Mouse (Mus musculus): ENCODE data around the gene Hacl1. TPM values are rescaled to one million over a fixed set of nuclear protein-coding genes. Genes with fewer than 3 reads are reported as not detected.

Gene Hacl1
- polyA plus RNA-seq, 1 experiment from 2014 or later, result 15.7 TPM

DNA sequence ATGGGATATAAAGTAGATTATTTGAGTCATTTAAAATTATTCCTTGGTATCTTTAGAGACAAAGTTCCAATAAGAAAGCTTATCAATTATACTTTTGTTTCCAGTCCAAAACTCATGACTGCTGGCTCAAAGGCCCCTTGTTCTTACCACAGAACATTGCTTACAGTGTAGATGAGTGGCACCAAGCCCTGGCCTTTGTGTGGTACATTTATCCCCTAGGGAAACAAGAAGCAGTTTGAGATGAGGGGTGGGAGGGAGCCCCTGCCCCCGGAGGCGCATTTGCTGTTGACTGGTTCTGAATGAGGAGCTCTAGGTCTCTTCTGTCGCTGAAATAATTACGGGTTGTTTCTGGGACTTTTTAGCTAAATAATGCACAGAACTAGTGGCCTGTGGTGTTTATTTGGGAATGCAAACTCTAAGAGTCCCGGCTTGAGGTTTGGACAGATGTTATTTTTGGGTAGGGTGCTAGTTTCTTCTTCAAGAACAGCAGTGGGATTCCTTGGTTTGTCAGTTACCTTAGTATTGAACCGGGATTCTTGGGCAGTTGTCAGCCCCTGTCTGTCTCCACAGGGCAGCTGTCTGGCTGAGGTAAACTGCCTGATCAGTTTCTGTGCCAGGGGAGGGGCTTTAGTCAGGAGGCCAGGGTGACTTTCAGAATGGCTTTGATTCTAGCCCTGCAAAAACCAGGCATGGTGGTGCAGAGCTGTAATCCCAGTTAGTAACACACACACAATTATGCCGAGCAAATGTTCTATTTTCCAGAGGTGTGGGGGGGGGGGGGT, 19.4 kb upstream of the Hacl1 start:
- 43% methylated on average over 7 of the region's 7 CpGs for WGBS
- Histone ChIP-seq H3K9me3 (no peaks in the 10 kb centered on the region), H3K4me2 (replicated peaks) (peak overlapping the region; percentile 68), H3K27me3 (no peaks in the 10 kb centered on the region), H3K4me3 (no peak overlapping the region), H3K27ac (peak overlapping the region; percentile 98), H3K4me1 (peaks cover 83% of the 10 kb centered on the region), H3K36me3 (no peaks in the 10 kb centered on the region), H3K9ac (no peak overlapping the region)
- ATAC-seq (ENCODE audit: low FRiP score, low read depth), result no peak

DNA sequence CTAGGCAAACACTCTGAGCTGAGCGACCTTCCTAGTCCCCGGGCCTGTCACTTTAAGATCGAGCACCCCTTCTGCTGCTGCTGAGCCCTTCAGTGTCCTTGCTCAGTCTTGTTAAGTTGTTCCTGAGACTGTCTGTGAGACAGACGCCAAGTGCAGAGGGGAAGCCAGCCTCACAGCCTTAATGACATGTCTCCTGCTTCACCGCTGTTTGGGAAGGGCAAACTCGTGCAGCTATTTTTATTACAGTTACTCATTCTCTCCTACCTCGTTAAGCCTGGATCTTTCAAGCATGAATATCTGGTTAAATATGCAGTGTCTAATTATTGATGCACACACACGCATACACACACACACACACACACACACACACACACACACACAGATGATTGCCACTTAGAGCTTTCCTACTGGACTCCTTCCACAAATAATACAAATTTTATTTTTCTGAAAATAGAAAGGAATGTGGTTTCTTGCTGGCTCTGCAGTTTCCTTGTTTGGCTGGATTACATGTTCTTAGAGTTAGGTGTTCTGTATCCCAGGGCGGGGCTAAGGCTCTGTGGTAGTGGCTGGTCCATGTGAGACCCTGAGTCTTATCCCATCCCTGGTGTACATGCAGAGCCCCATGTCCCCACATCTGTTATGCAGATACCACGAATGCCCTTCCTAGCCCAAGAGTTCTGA, 18.6 kb upstream of the Hacl1 start:
- ATAC-seq (ENCODE audit: low FRiP score, low read depth), result no peak
- H3K27me3 ChIP-seq, result no peaks in the 10 kb centered on the region
- peak overlapping the region; percentile 98 for H3K27ac ChIP-seq
- no peaks in the 10 kb centered on the region for H3K9me3 ChIP-seq
- H3K4me3 ChIP-seq, result no peak overlapping the region
- 33% methylated on average over 10 of the region's 10 CpGs for WGBS
- H3K4me1 ChIP-seq, result peaks cover 74% of the 10 kb centered on the region
- H3K9ac ChIP-seq, result 0 out of 2 replicates have a peak overlapping the region, but pooled peaks have one; percentile 9
- no peaks in the 10 kb centered on the region for H3K36me3 ChIP-seq
- peak overlapping the region; percentile 9; the same call in 1 of the 2 replicates for H3K4me2 ChIP-seq (replicated peaks)

DNA sequence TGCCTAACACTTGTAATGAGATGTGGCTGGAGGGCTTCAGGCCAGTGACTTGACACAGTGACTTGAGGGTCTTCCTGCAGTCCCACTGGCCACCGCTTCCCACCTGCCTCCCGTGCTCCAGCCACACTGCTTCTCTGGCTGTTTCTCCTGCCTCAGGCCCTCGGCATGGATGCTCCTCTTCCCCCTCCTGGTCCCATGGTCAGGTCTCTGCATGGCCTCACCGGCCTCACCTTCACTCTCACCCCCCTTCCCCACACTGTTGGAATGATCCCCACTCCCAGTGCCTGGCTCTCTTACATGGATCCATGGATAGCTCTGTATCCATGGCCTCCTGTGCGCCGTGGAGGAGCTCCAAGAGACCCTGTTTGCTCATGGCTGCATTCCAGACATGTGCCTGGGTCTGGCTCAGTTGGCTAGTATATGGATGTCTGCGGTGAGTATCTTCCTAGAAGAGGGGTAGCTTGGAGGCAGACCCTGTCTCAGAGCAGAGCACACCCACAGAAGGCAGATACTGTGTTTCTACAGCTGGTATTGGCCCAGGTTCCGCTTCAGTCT, 17.1 kb upstream of the Hacl1 start:
- no peaks in the 10 kb centered on the region for H3K27me3 ChIP-seq
- WGBS, result 89% methylated on average over 8 of the region's 8 CpGs
- H3K36me3 ChIP-seq, result no peaks in the 10 kb centered on the region
- no peak overlapping the region for H3K4me3 ChIP-seq
- H3K9ac ChIP-seq, result no peak overlapping the region
- peak overlapping the region; percentile 10; the same call in 1 of the 2 replicates for H3K27ac ChIP-seq
- H3K4me2 ChIP-seq (replicated peaks), result no peak overlapping the region
- ATAC-seq (ENCODE audit: low FRiP score, low read depth), result no peak
- no peaks in the 10 kb centered on the region for H3K9me3 ChIP-seq
- peaks cover 60% of the 10 kb centered on the region for H3K4me1 ChIP-seq

DNA sequence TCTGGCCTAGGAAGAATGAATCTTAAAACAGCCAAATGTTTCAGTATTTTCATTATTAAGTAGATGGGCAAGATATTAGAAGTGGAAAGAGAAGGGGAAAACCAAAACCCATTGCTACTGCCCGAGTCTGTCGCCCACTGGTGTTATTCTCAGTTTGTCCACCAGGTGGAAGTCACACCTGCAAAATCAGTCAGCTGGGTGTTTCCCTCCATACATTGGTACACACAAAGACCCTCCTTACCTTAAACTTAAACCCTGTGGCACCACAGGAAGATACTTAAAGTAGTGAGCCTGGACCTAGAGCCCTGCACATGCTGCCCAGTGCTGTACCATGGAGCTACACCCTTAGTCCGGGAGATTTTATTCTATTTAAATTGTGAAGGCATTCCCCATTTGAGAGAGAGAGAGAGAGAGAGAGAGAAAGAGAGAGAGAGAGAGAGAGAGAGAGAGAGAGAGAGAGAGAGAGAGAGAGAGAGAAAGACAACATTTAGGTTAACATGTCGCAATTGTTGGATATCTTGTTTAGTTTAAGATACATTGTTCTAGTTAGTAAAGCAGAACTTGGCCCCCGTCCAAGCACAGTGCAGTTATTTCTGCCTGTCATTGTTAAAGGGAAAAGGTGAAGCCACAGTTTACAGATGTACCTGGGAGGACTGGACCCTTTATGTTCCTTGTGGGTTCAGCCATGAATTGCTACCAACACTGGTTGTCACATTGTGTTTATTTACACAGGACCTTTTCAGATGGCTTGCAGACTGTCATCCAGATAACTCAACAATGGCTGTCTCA, 16.0 kb upstream of the Hacl1 start:
- Histone ChIP-seq H3K9me3 (no peaks in the 10 kb centered on the region), H3K36me3 (no peaks in the 10 kb centered on the region), H3K27ac (no peak overlapping the region), H3K4me1 (peaks cover 48% of the 10 kb centered on the region), H3K4me2 (replicated peaks) (no peak overlapping the region), H3K4me3 (no peak overlapping the region), H3K27me3 (no peaks in the 10 kb centered on the region), H3K9ac (no peak overlapping the region)
- WGBS, result 38% methylated on average over 5 of the region's 5 CpGs
- no peak for ATAC-seq (ENCODE audit: low FRiP score, low read depth)

DNA sequence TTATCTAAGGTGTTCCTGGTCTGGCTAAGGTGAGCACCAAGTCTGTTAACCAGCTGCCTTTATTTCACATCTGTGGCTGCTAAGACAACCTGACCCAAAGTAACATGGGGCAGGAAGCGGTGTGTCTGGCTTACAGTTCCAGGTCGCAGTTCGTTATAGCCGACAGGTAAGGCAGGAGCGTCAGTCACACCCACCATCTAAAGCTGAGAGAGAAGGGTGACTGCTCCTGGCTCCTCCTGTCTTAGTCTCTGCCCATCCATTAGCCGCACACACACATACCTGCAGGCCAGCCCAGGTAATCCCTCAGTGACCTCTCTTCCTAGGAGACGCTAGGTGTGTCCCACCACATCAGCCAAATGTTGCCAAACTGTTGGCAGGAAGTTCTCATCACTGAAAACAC, 15.3 kb upstream of the Hacl1 start:
- no peak for ATAC-seq (ENCODE audit: low FRiP score, low read depth)
- Histone ChIP-seq H3K27ac (no peak overlapping the region), H3K4me1 (peaks cover 45% of the 10 kb centered on the region), H3K27me3 (no peaks in the 10 kb centered on the region), H3K9me3 (no peaks in the 10 kb centered on the region), H3K4me2 (replicated peaks) (no peak overlapping the region), H3K36me3 (no peaks in the 10 kb centered on the region), H3K9ac (no peak overlapping the region), H3K4me3 (no peak overlapping the region)
- 71% methylated on average over 7 of the region's 7 CpGs for WGBS

DNA sequence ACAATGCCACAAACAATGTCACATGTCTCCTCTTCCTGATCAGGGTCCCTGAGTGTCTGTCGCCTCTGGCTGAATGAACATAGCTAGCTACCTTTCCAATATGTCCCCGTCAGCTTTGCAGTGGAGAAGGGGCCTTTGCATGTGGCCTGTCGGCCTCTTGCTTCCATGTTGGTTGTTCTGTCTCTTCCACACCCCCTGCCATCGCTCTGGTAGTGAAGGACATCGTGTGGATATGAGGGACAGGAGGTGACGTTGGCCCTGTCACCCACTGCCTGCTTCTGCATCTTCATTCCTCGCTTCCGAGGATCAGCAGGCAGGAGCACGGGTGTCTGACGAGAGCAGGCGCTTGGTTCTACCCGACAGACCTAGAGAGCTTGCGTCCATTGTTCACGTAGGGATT, 14.3 kb upstream of the Hacl1 start:
- ATAC-seq (ENCODE audit: low FRiP score, low read depth), result no peak
- Histone ChIP-seq H3K4me3 (no peak overlapping the region), H3K9ac (no peak overlapping the region), H3K4me1 (peaks cover 36% of the 10 kb centered on the region), H3K36me3 (0 out of 2 replicates have a peak, but pooled peaks cover 1% of the 10 kb centered on the region), H3K9me3 (peaks cover 2% of the 10 kb centered on the region; the same call in 1 of the 2 replicates), H3K4me2 (replicated peaks) (no peak overlapping the region), H3K27me3 (no peaks in the 10 kb centered on the region), H3K27ac (no peak overlapping the region)
- 85% methylated on average over 14 of the region's 14 CpGs for WGBS

DNA sequence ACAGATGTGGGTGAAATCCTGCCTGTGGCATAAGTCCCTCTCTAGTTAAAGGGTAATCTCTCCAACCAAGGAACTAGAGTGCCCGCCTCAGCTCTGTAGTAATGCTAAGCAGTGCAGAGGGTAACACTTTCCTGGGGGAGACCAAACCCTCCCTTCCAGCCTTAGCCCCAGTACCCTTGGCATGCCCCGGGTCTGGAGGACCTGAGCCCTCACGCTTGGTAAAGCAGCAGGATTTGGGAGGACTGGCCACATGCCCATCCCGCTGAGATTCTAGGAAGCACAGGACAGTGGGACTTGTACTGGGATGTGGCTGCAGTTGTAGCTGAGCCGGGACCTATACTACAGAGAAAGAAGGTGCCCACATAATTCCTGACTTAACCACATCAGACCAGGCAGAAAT, 13.7 kb upstream of the Hacl1 start:
- Histone ChIP-seq H3K36me3 (0 out of 2 replicates have a peak, but pooled peaks cover 3% of the 10 kb centered on the region), H3K4me2 (replicated peaks) (no peak overlapping the region), H3K4me3 (no peak overlapping the region), H3K9me3 (peaks cover 4% of the 10 kb centered on the region; the same call in 1 of the 2 replicates), H3K4me1 (peaks cover 30% of the 10 kb centered on the region), H3K27me3 (no peaks in the 10 kb centered on the region), H3K27ac (no peak overlapping the region), H3K9ac (peak overlapping the region; percentile 35; the same call in 1 of the 2 replicates)
- ATAC-seq (ENCODE audit: low FRiP score, low read depth), result no peak
- 83% methylated on average over 5 of the region's 5 CpGs for WGBS

DNA sequence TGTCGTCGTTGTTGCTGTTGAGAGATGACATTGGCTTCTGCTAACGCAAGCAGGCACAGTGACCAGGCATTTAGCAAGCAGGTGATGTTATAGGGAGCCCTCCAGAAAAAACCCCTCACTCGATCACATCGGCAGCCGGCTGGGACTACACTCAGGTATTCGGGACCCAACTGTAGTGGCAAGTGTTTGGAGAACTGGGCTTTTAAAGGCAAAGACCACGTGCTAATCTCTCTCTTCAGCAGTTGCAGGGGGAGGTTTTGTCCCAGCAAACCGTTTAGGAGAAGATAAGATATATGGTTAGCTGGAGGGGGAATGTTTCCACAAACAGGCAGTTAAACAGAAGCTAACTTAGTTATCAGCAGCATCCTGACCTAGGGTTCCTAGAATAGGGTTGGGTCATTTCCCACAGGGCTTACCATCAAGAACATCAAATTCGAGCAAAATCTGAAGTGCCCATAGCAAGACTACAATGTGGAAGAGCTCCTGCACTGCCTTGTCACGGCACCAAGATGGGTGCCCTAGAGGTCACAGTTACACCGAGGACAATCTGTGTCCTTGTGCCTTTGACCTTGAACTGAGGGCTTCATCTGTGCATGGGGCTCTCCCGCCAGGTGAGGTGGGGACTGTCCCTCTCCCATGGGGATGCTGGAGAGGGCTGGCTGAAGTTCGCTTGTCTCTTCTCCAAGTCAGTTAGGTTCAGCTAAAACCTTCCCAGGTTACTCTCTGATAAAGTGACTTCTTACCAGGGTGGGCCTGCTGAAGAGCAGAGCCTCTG, 12.2 kb upstream of the Hacl1 start:
- no peak overlapping the region for H3K9ac ChIP-seq
- H3K4me3 ChIP-seq, result no peak overlapping the region
- H3K4me1 ChIP-seq, result peaks cover 14% of the 10 kb centered on the region
- whole genome bisulfite sequencing, result 79% methylated on average over 14 of the region's 14 CpGs
- peaks cover 4% of the 10 kb centered on the region; the same call in 1 of the 2 replicates for H3K9me3 ChIP-seq
- no peak overlapping the region for H3K4me2 ChIP-seq (replicated peaks)
- H3K27me3 ChIP-seq, result no peaks in the 10 kb centered on the region
- ATAC-seq (ENCODE audit: low FRiP score, low read depth), result no peak
- no peak overlapping the region for H3K27ac ChIP-seq
- 0 out of 2 replicates have a peak, but pooled peaks cover 3% of the 10 kb centered on the region for H3K36me3 ChIP-seq

DNA sequence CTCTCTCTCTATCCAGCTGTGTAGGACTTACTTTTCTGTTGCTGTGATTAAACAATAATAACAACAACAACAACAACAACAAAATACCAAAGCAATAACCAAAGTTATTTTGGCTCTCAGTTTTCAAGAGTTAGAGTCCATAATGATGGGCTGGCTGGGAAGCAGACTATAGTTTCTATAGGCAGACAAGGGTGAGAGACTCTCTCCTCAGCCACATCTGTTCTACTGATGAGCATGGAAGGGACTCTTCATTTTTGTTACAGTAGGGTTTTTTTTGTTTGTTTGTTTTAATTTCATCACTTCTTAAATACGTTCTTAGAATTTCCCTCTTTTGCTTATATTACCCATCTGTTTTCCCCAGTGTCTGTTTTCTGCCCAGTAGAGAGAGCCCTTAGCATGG, 11.5 kb upstream of the Hacl1 start:
- H3K4me1 ChIP-seq, result peaks cover 8% of the 10 kb centered on the region
- H3K4me2 ChIP-seq (replicated peaks), result no peak overlapping the region
- 0 out of 2 replicates have a peak, but pooled peaks cover 3% of the 10 kb centered on the region for H3K36me3 ChIP-seq
- no peaks in the 10 kb centered on the region for H3K27me3 ChIP-seq
- H3K4me3 ChIP-seq, result no peak overlapping the region
- no peak overlapping the region for H3K27ac ChIP-seq
- WGBS, result 91% methylated on average over 1 of the region's 1 CpGs
- ATAC-seq (ENCODE audit: low FRiP score, low read depth), result no peak
- H3K9me3 ChIP-seq, result peaks cover 4% of the 10 kb centered on the region; the same call in 1 of the 2 replicates
- no peak overlapping the region for H3K9ac ChIP-seq

DNA sequence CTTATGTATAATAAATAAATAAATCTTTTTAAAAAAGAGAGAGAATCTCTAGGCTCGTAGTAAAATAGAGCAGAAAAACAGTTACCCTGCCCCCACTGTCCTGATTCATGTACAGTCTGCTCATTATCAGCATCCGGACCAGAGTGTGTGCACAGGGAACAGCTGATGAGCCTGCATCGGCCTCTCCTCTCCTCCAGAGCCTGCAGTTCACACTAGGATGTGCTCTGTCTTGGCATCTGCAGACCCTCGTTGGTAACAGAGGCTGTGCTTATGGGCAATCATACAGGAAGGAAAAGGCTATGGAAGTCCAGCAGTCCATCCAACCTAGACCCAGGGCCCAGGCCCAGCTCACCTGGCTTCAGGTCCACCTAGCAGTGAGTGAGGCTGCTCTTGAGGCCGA, 11.0 kb upstream of the Hacl1 start:
- H3K27me3 ChIP-seq, result no peaks in the 10 kb centered on the region
- H3K9me3 ChIP-seq, result peaks cover 4% of the 10 kb centered on the region; the same call in 1 of the 2 replicates
- H3K9ac ChIP-seq, result no peak overlapping the region
- H3K4me2 ChIP-seq (replicated peaks), result no peak overlapping the region
- 0 out of 2 replicates have a peak, but pooled peaks cover 3% of the 10 kb centered on the region for H3K36me3 ChIP-seq
- H3K4me1 ChIP-seq, result peaks cover 3% of the 10 kb centered on the region
- 69% methylated on average over 5 of the region's 5 CpGs for WGBS
- no peak overlapping the region for H3K4me3 ChIP-seq
- ATAC-seq (ENCODE audit: low FRiP score, low read depth), result no peak
- H3K27ac ChIP-seq, result no peak overlapping the region

DNA sequence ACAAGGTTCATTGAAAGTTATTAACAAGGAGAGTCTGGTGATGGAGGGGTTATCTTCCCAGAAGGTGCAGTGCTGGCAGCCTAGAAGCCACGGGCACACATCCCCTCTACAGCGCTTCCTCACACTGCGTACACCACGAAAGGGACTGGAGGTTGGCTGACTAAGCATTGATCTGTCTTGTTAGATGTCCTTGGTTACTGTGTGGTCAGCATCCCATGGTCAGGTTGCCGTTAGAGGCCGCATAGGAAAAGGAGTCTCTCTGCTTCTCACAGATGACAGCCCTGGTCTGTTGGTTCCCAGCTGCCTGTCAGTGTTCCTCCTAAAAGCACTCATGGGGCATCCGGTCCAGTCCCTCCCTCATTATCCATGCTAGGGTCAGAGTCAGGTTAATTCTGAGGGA, 10.1 kb upstream of the Hacl1 start:
- Histone ChIP-seq H3K4me1 (no peaks in the 10 kb centered on the region), H3K9ac (no peak overlapping the region), H3K9me3 (peaks cover 4% of the 10 kb centered on the region; the same call in 1 of the 2 replicates), H3K36me3 (0 out of 2 replicates have a peak, but pooled peaks cover 3% of the 10 kb centered on the region), H3K27ac (no peak overlapping the region), H3K4me2 (replicated peaks) (no peak overlapping the region), H3K4me3 (no peak overlapping the region), H3K27me3 (no peaks in the 10 kb centered on the region)
- WGBS, result 90% methylated on average over 7 of the region's 7 CpGs
- no peak for ATAC-seq (ENCODE audit: low FRiP score, low read depth)
